Mouse (Mus musculus) subcutaneous adipose tissue, adult 2 months (tissue): Measurements from ENCODE around the gene Klk1b22. TPM values are rescaled to one million over a fixed set of nuclear protein-coding genes. Genes with fewer than 3 reads are reported as not detected.

Experiments
- polyA plus RNA-seq: library from polyadenylated mRNA; depleted of rRNA; stranded (reverse); fragments of >200 nt; gene quantifications from 2 replicates; pipeline ENCODE4 v1.2.3, GENCODE M21; 2012; ENCODE audit warnings: low replicate concordance; rRNA removed

Gene Klk1b22
- polyA plus RNA-seq: not detected in 2 replicates

GRCm38 (mm10) chr7:44112373-44112772, at the start of gene Klk1b22:
TSS of gene Klk1b22 (plus strand) at chr7:44112673.

GRCm38 (mm10) chr7:44102028-44102427, 10.4 kb upstream of the Klk1b22 start, which contains the start of gene Klk1b21:
TSS of gene Klk1b21 (plus strand) at chr7:44102328.

GRCm38 (mm10) chr7:44136467-44136866, 24.0 kb downstream of the Klk1b22 start, which contains the start of gene Klk1b16:
TSS of gene Klk1b16 (plus strand) at chr7:44136767.

Other genes starting within 250 kb of the Klk1b22 start
- gene Klk4, start 231.5 kb upstream of the Klk1b22 start, polyA plus RNA-seq: 0.09 TPM in 1 of 2 replicates, not detected in the other
- gene Klk15, start 178.9 kb upstream of the Klk1b22 start, polyA plus RNA-seq: not detected in 2 replicates
- not detected in 2 replicates for gene Klk1b8, start 162.0 kb upstream of the Klk1b22 start, polyA plus RNA-seq
- gene Klk1b1, start 145.9 kb upstream of the Klk1b22 start, polyA plus RNA-seq: not detected in 2 replicates
- not detected in 2 replicates for gene Klk1b9, start 136.6 kb upstream of the Klk1b22 start, polyA plus RNA-seq
- not detected in 2 replicates for gene Klk1b11, start 116.8 kb upstream of the Klk1b22 start, polyA plus RNA-seq
- not detected in 2 replicates for gene Klk1b26, start 100.5 kb upstream of the Klk1b22 start, polyA plus RNA-seq
- gene Klk1b27, start 60.4 kb upstream of the Klk1b22 start, polyA plus RNA-seq: 0.19 and 0.28 TPM in 2 replicates
- gene Klk1b21, start 10.3 kb upstream of the Klk1b22 start, polyA plus RNA-seq: not detected in 2 replicates
- not detected in 2 replicates for gene Klk1b16, start 24.1 kb downstream of the Klk1b22 start, polyA plus RNA-seq
- not detected in 2 replicates for gene Klk1b24, start 75.6 kb downstream of the Klk1b22 start, polyA plus RNA-seq
- gene Klk1b3, start 85.5 kb downstream of the Klk1b22 start, polyA plus RNA-seq: not detected in 2 replicates
- gene Klk1b4, start 94.8 kb downstream of the Klk1b22 start, polyA plus RNA-seq: not detected in 2 replicates
- not detected in 2 replicates for gene Klk1b5, start 103.3 kb downstream of the Klk1b22 start, polyA plus RNA-seq
- gene Klk1, start 112.7 kb downstream of the Klk1b22 start, polyA plus RNA-seq: 0.50 and 2.1 TPM in 2 replicates
- gene Gm36864, start 123.5 kb downstream of the Klk1b22 start, polyA plus RNA-seq: not detected in 2 replicates
- gene 1700028J19Rik, start 134.0 kb downstream of the Klk1b22 start, polyA plus RNA-seq: 1.2 and 1.4 TPM in 2 replicates
- 57.6 and 167 TPM in 2 replicates for gene 2410002F23Rik, start 134.0 kb downstream of the Klk1b22 start, polyA plus RNA-seq
- gene Acp4, start 144.7 kb downstream of the Klk1b22 start, polyA plus RNA-seq: not detected in 2 replicates
- gene Gm15517, start 148.8 kb downstream of the Klk1b22 start, polyA plus RNA-seq: 1.4 TPM in 1 of 2 replicates, not detected in the other
- gene Clec11a, start 194.2 kb downstream of the Klk1b22 start, polyA plus RNA-seq: 5.1 and 8.4 TPM in 2 replicates
- 0.39 and 2.3 TPM in 2 replicates for gene Shank1, start 197.6 kb downstream of the Klk1b22 start, polyA plus RNA-seq